Mouse (Mus musculus) thymus, postnatal 36 days (tissue): ENCODE measurements at regions not wholly inside any gene's neighbourhood (a gene's known extent, or its start where the extent isn't known, plus 50 kb on each side); places are given as distances from the start of the nearest gene placed in this dataset.

Experiments used
- DNase-seq, 2 experiments: peaks; one replicate each; pipeline ENCODE4 v3.0.0; 2022; ENCODE audit warnings: mixed read lengths in 2 of 2

- DNase-seq: no peak
Measured at GRCm38 (mm10) chr16:5371175-5371893, 115.6 kb upstream of the Eef2kmt start.

GRCm38 (mm10) chr16:5370496-5370895 lies 114.7 kb upstream of the Eef2kmt start:
- DNase-seq: no peak

- no peak for DNase-seq
Measured at GRCm38 (mm10) chr16:5368897-5369558, 113.2 kb upstream of the Eef2kmt start.

GRCm38 (mm10) chr16:5368357-5368756 lies 112.6 kb upstream of the Eef2kmt start:
- DNase-seq: no peak

GRCm38 (mm10) chr16:5367581-5368119 lies 111.9 kb upstream of the Eef2kmt start:
- DNase-seq: no peak

- no peak for DNase-seq
Measured at GRCm38 (mm10) chr16:5366021-5366420, 110.2 kb upstream of the Eef2kmt start.

- no peak for DNase-seq
Measured at GRCm38 (mm10) chr16:5363007-5363570, 107.3 kb upstream of the Eef2kmt start.

GRCm38 (mm10) chr16:5359193-5359592 lies 103.4 kb upstream of the Eef2kmt start:
- DNase-seq: no peak

- DNase-seq: no peak
Measured at GRCm38 (mm10) chr16:5353881-5354280, 98.1 kb upstream of the Eef2kmt start.

- DNase-seq: peak; percentile 64 to 79
Measured at GRCm38 (mm10) chr16:5351890-5352571, 96.2 kb upstream of the Eef2kmt start.

GRCm38 (mm10) chr16:5347151-5347550 lies 91.4 kb upstream of the Eef2kmt start:
- DNase-seq: no peak

GRCm38 (mm10) chr16:5342326-5342725 lies 86.5 kb upstream of the Eef2kmt start:
- no peak for DNase-seq

- DNase-seq: no peak
Measured at GRCm38 (mm10) chr16:5316271-5316670, 60.5 kb upstream of the Eef2kmt start.

- DNase-seq: no peak
Measured at GRCm38 (mm10) chr16:5313261-5313660, 57.5 kb upstream of the Eef2kmt start.

- no peak for DNase-seq
Measured at GRCm38 (mm10) chr16:5311456-5311855, 55.7 kb upstream of the Eef2kmt start.

GRCm38 (mm10) chr16:5310736-5311135 lies 55.0 kb upstream of the Eef2kmt start:
- DNase-seq: no peak

- no peak for DNase-seq
Measured at GRCm38 (mm10) chr16:5307761-5308160, 52.0 kb upstream of the Eef2kmt start.

- no peak for DNase-seq
Measured at GRCm38 (mm10) chr16:5307249-5307605, 51.4 kb upstream of the Eef2kmt start.

GRCm38 (mm10) chr16:5306588-5307248 lies 50.9 kb upstream of the Eef2kmt start:
- peak; percentile 80 to 88 for DNase-seq
